Mouse (Mus musculus): ENCODE results near the gene Crispld2.

- TF ChIP-seq POLR2A (IDR thresholded peaks at IDR 0.05; ENCODE audit: low read depth, low read length) (no peak), CTCF (IDR thresholded peaks at IDR 0.05; ENCODE audit: extremely low read depth, insufficient read depth, insufficient read length, insufficient replicate concordance) (no peak)
These were observed 58.8 kb downstream of the Crispld2 start for GRCm38 (mm10) chr8:120051006-120051405.
